In the genomic region with DNA sequence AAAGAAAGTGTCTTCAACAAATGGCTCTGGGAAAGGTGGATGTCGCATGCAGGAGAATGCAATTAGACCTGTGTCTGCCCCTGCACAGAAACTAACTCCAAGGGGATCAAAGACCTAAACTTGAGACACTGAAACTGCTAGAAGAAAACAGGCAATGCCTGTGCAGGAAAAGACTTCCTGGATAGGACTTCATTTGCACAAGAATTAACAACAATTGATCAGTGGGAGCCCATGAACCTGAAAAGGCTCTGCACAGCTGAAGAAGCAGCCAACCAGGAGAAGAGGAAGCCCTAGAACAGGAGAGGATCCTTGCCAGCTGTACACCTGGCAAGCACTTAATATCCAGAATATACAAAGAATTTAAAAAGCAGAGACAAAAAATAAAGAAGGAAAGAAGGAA, we compare ENCODE assay signal across 24 mouse cellular contexts.
"Had no signal": no experiment of that assay in that cellular context is flagged by ENCODE, and none has a peak within 500 bp of the region (broad histone marks: within the 10 kb centered on the region; RNA-seq: fewer than 3 reads in every experiment).

No protein-coding gene starts in this region.

- H3K27me3 ChIP-seq: forebrain, embryonic 15.5 days had no signal

- H3K27ac ChIP-seq: embryonic facial prominence, embryonic 10.5 days; embryonic facial prominence, embryonic 12.5 days; embryonic facial prominence, embryonic 13.5 days; embryonic facial prominence, embryonic 15.5 days; forebrain, embryonic 10.5 days; forebrain, embryonic 12.5 days; forebrain, embryonic 13.5 days; forebrain, embryonic 15.5 days; gastrocnemius, adult 2 months; heart, adult 2 months; heart, embryonic 10.5 days had no signal

- DNase-seq: cerebellum, adult 9-11 months; cerebellum, postnatal 10 days; cerebellum, postnatal 14 days; cerebellum, postnatal 25 days; cerebellum, postnatal 36 days; forebrain, postnatal 0 days; gastrocnemius, adult 2 months; gastrocnemius, postnatal 10 days; gastrocnemius, postnatal 14 days; gastrocnemius, postnatal 25 days; gastrocnemius, postnatal 36 days; heart, adult 11 months; heart, adult 18-20 months; heart, adult 2 months had no signal

- H3K36me3 ChIP-seq: embryonic facial prominence, embryonic 10.5 days; embryonic facial prominence, embryonic 12.5 days; embryonic facial prominence, embryonic 13.5 days; embryonic facial prominence, embryonic 15.5 days; forebrain, embryonic 10.5 days; forebrain, embryonic 12.5 days; forebrain, embryonic 15.5 days; heart, embryonic 10.5 days had no signal

- H3K4me1 ChIP-seq: embryonic facial prominence, embryonic 12.5 days; embryonic facial prominence, embryonic 13.5 days; embryonic facial prominence, embryonic 15.5 days; forebrain, embryonic 13.5 days; forebrain, embryonic 15.5 days had no signal

- H3K9me3 ChIP-seq: embryonic facial prominence, embryonic 10.5 days; embryonic facial prominence, embryonic 12.5 days; embryonic facial prominence, embryonic 13.5 days; embryonic facial prominence, embryonic 15.5 days; forebrain, embryonic 10.5 days; forebrain, embryonic 12.5 days; forebrain, embryonic 13.5 days; forebrain, embryonic 15.5 days; heart, embryonic 10.5 days had no signal

- H3K4me3 ChIP-seq: embryonic facial prominence, embryonic 10.5 days; embryonic facial prominence, embryonic 12.5 days; embryonic facial prominence, embryonic 13.5 days; embryonic facial prominence, embryonic 15.5 days; erythroblast, embryonic 14.5 days; forebrain, embryonic 10.5 days; forebrain, embryonic 12.5 days; forebrain, embryonic 13.5 days; forebrain, embryonic 15.5 days; gastrocnemius, adult 2 months; heart, adult 2 months; heart, embryonic 10.5 days had no signal
